Mouse (Mus musculus): ENCODE data around the gene Ralgps1. TPM values are rescaled to one million over a fixed set of nuclear protein-coding genes. Genes with fewer than 3 reads are reported as not detected.

The Ralgps1 gene
- polyA plus RNA-seq, 2 experiments from 2014 or later = 5.8 to 8.9 TPM

GRCm38 (mm10) chr2:33170777-33171565 is 200.3 kb downstream of the Ralgps1 start:
- no peak for ATAC-seq

DNA sequence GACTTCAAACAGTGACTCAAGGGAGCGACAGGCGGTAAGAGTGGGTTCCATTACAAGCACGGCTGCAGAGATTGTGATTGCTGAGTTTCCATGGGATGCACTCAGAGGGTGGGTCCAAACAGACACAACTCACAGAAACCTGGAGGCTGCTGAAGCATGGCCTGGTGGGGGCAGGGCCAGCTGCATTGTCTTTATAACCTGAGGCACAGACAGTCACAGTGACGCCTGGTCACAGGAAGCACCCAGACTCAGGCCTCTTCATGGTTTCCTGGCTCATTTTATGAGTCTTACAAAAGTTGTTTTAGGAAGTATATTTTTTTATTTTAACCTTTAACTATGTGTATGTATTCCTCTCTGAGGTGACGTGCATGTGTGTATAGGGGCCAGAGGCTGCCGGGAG is 201.8 kb downstream of the Ralgps1 start:
- ATAC-seq = peak; percentile 63

- ATAC-seq = no peak
These were observed 204.2 kb downstream of the Ralgps1 start for GRCm38 (mm10) chr2:33167060-33167459.

- ATAC-seq = no peak
These were observed 205.4 kb downstream of the Ralgps1 start for GRCm38 (mm10) chr2:33165710-33166374.

GRCm38 (mm10) chr2:33165229-33165628 is 206.1 kb downstream of the Ralgps1 start:
- ATAC-seq = no peak

DNA sequence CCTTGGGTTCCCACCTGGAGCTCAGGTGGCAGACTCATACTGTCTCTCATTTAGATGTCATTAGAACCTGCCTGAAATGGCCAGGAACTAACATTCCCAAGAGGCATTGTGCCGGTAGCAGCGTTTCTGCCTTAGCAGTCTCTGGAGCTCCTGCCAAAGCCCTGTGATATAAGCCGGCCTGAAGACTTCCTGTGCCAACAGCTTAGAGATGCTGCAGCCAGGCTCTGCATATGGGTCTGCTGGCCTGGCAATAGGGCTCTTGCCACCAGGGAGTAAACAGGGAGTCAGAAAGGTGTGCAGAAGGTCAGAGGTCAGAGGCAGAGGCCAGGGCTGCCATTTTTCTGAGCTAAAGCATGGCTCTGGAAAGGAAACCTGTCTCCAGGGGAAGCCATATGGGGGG is 206.6 kb downstream of the Ralgps1 start:
- ATAC-seq = no peak

GRCm38 (mm10) chr2:33162126-33162525 is 209.2 kb downstream of the Ralgps1 start:
- ATAC-seq = no peak

DNA sequence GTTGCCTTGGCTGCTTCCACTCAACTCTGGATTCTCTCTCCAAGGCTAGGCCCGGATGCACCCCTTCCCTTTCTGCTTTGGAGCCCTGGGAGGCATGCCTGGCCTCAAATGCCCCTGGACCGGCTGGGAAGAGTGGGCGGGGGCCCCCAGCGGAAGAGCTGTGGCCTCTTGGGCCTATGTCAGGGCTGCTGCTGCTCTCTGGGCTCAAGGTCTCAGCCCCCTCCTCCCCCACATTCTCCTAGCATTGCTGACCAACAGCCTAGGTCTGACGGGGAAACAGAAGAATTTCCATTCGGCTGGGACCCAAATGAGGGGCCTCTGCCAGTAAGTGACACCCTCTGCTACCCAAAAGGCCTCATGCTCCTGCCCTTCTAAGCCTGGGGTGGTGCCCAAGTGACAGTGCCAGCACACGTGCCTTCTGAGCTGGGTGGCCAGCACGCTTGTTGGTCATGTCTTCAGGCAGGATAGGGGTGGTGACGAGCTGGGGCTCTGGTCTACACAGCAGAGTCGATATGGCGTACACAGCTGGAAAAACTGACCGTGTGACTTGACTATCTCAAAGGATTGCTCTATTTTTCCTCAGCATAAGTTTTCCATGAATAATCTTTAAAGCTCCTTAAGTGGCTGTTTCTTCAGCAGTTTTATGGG is 210.8 kb downstream of the Ralgps1 start:
- ATAC-seq = no peak

DNA sequence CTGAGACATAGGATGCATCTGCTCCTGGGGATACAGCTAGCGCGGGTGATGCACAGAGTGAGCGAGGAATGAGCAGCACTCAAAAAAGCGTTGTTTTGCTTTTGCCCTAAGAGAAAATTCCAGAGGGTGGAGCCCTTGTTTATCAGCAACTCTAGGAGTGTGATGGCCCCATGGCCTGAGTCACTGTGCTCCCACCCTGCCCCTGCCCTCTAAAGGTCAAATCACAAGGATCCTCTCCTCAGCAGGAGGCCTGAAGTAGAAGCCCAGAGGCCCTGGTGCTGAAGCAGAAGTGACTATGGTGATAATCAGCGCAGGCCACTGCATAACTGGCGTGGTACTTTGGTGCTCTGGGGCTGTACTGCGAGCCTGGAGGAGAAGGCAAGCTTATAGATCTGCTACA is 211.7 kb downstream of the Ralgps1 start:
- ATAC-seq = no peak

GRCm38 (mm10) chr2:33158895-33159294 is 212.4 kb downstream of the Ralgps1 start:
- ATAC-seq = no peak

GRCm38 (mm10) chr2:33156283-33156781 is 215.0 kb downstream of the Ralgps1 start:
- no peak for ATAC-seq

DNA sequence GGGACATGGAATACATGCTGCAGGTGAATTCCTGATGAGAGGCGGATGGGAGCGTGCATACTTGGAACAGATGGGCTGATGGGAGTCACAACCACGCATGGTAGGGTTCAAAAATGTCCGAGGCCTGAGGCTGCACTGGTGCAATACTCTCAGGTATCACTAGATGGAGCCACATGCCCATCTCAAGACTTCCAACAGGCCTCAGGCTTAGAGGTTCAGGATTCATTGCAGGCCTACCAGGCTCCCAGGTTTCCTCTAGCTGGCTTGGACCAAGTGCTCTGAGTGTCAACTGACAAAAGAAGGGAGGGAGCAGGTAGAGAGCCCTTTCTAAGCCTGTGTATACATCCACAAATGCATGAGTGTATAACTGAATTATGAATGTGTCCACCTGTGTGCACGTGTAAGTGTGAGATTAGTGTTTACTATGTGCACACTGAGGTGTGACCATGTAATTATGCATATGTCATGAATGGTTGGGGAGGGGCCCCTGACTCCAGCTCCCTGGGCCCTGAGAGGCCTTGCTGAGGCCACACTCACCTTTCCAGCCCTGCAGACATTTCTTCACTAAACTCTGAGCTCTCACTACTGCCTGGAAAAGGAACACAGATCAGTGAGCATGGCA is 216.4 kb downstream of the Ralgps1 start:
- ATAC-seq = no peak

DNA sequence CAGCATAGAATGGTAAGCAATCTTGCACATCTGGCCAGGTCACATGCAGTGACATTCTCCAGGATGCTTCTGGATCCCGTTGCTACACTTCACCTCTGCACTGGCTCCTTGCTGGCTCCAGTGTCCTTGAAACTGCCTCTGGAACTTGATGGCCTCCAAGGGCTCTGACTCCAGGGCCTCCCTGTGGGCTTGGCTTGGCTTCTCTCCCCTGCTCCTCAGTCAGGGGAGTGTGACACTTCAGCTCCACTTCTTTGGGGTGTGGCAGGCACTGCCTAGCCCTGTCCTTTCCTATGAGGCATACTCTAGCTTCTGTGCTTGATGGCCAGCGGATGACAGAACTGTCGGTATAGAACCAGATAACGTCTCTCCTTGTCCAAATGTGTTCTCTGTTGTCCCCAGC is 224.3 kb downstream of the Ralgps1 start:
- no peak for ATAC-seq

DNA sequence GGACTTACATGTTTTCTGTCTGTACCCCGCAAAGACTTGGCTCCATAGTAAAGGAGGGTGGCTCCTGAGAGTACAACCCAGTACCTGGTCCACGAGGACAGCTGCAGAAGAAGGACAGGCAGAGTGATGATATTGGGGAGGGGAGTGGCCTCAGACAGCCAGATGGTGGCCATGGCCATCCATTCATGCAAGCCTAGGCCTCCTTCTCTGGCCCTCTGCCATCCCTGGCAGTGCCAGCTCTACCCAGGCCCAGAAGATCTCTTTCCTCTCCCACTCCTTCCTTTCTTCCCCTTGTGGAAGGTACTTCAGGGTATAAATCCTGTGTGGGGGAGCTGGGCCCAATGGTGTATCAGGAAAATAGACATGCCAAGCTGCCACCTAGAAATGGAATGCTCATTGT is 228.0 kb downstream of the Ralgps1 start:
- ATAC-seq = no peak

GRCm38 (mm10) chr2:33138491-33138890 is 232.8 kb downstream of the Ralgps1 start:
- no peak for ATAC-seq

DNA sequence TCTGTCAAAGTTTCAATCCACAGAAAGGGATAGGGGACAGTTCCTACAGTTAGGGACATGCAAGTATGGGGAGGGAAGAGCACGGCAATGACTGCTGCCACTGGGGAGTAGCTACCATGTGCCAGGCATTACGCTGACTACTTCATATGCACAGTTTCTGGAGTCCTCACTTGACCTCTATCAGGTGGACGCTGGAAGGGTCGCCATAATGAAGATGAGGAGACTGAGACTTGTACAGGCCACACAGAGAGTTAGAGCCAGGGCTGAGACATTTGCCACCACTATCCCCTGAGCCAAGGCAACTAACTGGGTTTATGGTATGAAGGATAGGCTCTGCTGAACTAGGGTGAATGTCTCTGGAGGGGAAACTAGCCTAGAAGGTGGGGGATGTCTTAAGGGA is 233.6 kb downstream of the Ralgps1 start:
- ATAC-seq = no peak

- no peak for ATAC-seq
These were observed 234.0 kb downstream of the Ralgps1 start for GRCm38 (mm10) chr2:33137244-33137643.

GRCm38 (mm10) chr2:33136366-33136765 is 234.9 kb downstream of the Ralgps1 start:
- no peak for ATAC-seq

GRCm38 (mm10) chr2:33134766-33135490 is 236.4 kb downstream of the Ralgps1 start:
- no peak for ATAC-seq

- ATAC-seq = no peak
These were observed 239.0 kb downstream of the Ralgps1 start for GRCm38 (mm10) chr2:33132306-33132705.

DNA sequence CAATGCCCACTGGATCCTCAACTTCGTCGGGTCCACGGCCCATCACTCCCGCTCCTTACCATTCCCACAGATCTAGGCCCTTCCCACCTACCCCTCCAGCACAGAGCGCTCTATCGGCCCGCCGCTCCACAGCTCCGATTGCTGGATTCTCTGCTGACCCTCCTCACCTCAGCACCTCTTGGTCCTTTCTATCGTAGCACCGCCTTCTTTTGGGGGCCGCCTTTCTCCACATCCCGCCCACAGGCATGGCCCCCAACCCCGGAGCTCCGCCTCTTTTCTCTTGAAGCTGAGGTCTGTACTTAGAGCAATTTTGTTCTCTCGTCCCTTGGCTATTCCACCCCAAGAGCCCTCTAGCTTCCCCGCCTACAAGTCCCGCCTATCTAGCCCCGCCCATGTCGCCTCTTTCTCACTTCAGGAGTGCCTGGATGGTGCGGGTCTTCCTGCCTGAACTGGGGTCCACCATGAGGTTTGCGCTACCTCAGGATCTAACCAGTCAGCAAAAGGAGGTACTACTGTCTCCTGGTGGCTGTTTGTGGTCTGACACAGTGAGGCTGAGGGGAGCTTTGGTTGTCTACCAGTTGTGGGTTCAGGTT is 239.7 kb downstream of the Ralgps1 start, which contains the start of gene Garnl3:
Gene Garnl3 (minus strand): TSS at position 155 of the 593 bp plus-strand sequence.
- ATAC-seq = peak; percentile 27
